Mouse (Mus musculus): Measurements from ENCODE around the gene Eif4ebp2. TPM values are rescaled to one million over a fixed set of nuclear protein-coding genes. Genes with fewer than 3 reads are reported as not detected.
"Not testable (repeated sequence)": the region's sequence is repeated elsewhere in the genome, so short reads cannot be mapped to it uniquely, and the experiment has no call there.

The Eif4ebp2 gene
- polyA plus RNA-seq, 1 experiment from 2014 or later = 91.5 TPM

GRCm38 (mm10) chr10:61466242-61466641 is 13.8 kb upstream of the Eif4ebp2 start:
- peak; percentile 20 for DNase-seq (ENCODE audit: low spot score)

GRCm38 (mm10) chr10:61465009-61465408 is 12.5 kb upstream of the Eif4ebp2 start:
- DNase-seq (ENCODE audit: low spot score) = no peak

DNA sequence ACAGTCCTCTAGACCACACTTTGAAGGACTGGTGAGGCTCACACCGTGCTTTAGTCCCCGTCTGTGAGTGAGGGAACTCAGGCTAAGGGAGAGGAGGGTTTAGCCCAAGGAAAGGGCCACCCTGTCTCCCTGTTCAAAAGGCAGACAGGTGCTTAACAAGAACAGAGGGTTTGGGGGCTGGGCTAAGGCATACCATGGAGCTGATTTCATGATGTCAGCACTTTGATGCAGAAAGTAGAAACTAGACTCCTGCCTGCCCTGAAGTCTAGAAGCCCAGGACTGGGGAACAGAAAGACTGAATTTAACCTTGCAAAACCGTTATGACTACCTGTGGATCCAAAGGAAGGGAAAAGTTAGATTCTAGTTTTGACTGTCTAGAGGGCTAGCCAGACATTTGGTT is 4.7 kb upstream of the Eif4ebp2 start:
- no peak for DNase-seq (ENCODE audit: low spot score)

DNA sequence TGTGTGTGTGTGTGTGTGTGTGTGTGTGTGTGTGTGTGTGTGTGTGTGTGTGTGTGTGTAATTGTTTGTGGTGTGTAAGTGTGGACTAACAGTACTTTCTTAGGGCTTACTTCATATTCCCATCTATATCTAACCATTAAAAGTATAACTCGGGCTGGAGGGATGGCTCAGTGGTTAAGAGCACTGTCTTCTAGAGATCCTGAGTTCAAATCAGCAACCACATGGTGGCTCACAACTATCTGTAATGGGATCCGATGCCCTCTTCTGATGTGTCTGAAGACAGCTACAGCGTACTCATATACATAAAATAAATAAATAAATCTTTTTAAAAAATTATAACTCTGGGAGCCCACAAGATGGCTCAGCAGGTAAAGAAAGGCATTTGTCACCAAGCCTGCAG is 710 bp upstream of the Eif4ebp2 start:
- DNase-seq (ENCODE audit: low spot score) = not testable (repeated sequence)

DNA sequence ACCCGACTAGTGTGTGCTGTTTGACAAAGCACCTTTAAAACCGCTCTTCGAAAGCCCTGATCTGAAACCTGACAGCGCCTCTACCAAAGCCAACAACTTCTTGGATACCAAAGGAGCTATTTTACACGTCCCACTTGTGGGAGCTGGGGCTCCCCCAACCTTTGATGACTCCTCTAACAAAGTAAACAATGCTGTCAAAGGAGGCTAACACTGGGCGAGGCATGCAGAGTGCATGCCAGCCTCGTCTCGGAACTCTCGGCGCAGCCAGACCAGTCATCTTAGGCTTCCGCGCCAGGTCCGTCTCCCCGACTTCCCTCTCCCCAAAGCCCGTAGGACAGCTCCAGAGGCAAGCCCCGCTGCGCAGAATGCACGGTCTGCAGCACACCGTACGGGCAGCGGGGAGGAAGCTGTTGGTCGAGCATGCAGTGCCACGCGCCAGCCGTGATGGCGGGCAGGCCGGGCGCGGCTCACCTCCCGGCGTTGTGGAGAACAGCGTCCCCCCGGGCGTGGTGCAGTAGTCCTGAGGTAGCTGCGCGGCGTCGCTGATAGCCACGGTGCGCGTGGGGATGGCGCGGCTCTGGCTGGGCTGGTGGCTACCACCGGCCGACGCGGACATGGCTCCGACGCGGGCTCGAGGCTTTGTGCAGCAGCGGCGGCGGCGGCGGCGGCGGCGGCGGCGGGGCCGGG is 387 bp downstream of the Eif4ebp2 start:
- DNase-seq (ENCODE audit: low spot score) = peak; percentile 52

DNA sequence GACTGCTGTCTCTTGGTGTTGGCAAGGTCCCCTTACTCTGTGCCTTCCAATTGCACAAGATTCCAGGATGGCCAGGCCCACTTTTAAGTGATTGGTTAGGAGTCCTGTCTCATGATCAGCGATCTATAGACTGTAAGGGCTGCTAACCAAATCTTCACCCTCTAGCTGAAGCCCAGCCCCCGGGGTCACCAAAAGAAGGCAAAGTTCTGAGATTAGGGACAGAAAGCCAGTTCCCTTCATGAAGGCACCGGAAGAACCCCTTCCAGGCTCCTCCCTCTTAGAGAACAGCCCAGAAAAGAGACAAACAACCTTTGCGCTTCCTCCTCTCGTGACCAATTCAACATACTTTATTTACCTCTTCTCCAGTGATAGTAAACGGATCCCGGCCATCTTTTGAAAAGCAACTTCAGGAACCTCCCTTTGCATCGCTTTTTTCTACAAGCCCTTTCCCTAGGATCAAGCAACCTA is 964 bp downstream of the Eif4ebp2 start:
- DNase-seq (ENCODE audit: low spot score) = peak; percentile 80

DNA sequence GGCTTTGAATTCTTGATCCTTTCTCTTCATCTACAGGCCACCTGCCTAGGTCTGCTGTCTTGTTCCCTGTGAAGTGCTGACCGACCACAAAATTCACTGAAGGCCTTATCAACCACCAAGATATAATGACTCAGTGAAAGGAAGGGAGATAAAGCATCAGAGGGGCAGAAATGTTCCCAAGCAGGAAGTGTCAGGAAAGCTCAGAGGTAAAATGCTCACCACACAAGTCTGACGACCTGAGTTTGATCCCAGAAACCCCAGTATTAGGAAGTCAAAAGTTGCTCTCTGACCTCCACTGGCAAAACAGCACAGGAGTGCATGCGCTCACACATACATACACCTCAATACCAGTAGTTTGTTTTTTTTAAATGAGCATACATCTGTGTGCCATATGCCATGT is 3.6 kb downstream of the Eif4ebp2 start:
- DNase-seq (ENCODE audit: low spot score) = no peak

DNA sequence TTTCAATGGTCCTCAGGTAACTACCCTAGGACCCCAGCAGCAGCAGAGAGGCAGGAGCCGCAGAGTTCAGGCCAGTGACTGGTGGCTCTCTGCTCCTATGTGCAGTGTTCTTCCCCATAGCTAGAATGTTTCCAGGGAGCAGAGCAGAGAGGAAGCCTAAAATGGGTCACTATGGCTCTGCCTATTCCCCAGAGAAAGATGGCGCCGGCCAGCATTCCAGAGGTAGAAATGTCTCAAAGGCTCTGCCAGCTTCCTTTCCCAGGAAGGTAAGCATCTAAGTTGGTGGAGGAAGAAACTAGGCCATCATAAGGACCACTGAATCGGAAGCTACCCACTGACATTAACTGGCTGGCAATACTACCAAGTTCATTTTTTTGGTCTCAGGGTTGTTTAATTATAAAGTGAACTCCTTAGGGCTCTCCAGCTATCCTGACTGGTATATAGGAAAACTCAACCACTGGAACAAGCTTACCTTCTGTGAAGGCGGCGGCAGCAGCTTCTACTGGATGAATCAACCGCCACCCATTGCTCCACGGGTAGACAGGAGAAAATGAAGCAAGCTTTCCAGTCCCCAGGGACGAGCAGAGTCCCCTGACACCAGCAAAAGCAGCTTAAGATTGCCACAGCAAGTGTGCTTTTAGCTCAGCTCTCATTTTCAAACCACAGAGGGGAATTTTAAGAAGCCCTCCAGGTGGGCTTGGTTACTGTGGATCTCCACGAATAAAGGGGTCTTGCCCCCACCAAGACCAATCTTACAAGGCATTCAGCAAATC is 4.7 kb downstream of the Eif4ebp2 start:
- no peak for DNase-seq (ENCODE audit: low spot score)

- no peak for DNase-seq (ENCODE audit: low spot score)
Measured at GRCm38 (mm10) chr10:61445016-61445415, 7.4 kb downstream of the Eif4ebp2 start.

- DNase-seq (ENCODE audit: low spot score) = no peak
Measured at GRCm38 (mm10) chr10:61443876-61444275, 8.6 kb downstream of the Eif4ebp2 start.

DNA sequence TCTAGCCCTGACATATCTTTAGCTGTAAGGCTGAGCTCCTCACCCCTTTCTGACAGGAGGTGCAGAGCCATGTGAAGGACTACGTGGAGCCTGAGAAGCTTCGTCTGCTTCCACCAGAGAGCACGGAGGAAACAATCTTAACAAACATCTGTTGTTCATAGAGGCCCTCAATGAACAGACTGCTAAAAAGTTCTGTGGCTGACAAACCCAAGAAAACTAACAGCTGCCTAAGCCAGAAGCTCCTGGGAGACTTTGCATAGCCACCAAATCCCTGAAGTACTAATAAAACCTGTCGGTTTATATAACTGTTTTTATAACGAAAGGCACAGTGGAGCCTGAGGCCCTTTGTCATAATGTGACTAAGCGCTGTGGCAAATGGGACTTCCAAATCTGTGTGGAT is 9.0 kb downstream of the Eif4ebp2 start:
- no peak for DNase-seq (ENCODE audit: low spot score)

DNA sequence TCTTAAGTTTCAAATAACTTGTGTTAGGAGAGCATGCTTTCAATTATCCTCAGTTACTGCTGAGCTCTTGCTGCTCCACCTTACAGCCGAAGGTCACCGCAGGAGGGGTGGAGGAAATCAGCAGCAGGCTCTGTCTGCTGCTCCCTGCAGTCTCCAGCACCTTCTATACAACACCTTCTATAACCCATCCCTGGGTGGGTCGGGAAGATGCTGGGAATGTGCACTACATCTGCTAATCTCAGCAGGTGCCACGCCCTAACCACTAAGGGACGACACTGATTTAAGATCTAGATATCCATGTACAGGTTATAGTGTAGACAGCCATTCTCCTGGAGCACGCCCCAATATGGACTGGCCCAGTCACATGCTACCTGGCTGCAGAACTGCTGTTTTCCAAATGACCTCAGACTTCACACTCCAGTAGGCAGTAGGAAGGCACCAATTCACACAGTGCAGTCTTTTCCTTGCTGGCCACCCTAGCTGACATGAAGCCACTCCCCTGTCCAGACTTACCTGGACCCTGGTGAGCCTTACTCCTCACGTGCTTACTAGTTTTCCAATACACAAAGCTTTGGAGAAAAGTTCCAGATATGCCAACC is 12.2 kb downstream of the Eif4ebp2 start:
- DNase-seq (ENCODE audit: low spot score) = no peak

GRCm38 (mm10) chr10:61431375-61431774 is 21.1 kb downstream of the Eif4ebp2 start:
- no peak for DNase-seq (ENCODE audit: low spot score)

GRCm38 (mm10) chr10:61429043-61429442 is 23.4 kb downstream of the Eif4ebp2 start:
- no peak for DNase-seq (ENCODE audit: low spot score)

DNA sequence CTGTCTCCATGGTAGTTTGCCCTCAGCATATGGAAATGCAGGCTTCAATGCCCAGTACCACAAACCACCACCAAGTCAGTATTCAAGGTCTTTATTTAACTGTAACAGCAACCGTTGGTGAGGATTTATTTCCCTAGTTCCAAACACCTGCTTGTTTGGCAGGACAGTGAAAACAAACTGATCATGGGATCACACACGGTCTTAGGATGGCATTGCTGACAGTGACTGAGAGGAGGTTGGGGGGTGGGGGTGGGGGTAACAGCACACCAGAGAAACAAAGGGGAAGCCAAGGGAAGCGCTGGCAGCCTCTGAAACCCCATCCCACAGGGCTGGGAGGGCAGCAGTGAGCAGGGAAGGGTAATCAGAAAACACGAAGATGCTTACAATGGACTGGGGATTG is 24.0 kb downstream of the Eif4ebp2 start:
- DNase-seq (ENCODE audit: low spot score) = no peak

- DNase-seq (ENCODE audit: low spot score) = no peak
Measured at GRCm38 (mm10) chr10:61427951-61428350, 24.5 kb downstream of the Eif4ebp2 start.

DNA sequence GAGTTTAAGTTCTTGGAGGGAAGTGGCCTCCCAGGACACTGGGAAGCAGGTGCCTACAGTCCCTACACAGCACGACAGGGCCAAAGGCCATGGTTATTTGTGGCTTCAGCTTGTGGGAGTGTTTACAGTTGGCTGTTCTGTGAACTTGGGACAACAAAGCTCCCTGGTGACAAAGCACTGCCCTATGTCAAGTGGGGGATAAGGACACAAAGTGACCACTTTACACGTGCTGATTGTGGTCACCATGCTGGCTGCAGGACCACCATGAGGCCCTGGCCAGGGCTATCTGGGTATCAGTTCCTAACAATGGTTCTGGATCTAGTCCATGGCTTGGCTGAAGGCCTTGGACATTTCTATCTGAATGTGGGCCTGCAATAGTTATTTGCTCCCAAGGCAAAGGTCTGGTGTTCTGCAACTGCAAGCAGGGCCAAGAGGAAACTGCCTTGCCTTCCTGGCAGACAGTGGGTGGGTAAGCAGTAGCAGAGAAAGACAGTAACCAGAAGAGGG is 26.2 kb downstream of the Eif4ebp2 start:
- DNase-seq (ENCODE audit: low spot score) = no peak

DNA sequence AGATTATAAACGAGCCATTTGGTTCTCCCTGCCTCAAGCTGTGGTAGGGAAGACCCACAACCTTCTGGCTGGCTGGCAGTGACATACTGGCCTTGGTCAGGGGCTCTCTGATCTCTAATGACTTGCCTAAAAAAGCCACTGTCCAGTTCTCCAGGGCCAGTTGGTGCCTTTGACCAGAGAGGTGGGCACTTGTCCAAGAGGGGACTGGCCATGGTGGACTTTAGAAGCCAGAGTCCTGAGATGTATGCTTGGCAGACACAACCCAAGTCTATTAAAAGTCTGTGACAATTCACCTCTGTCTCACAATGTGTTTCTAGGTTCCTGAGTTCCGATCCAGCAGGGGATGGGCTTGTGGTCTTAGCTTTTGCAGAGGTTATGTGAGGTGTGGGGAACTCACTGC is 27.4 kb downstream of the Eif4ebp2 start:
- no peak for DNase-seq (ENCODE audit: low spot score)

GRCm38 (mm10) chr10:61424500-61424899 is 28.0 kb downstream of the Eif4ebp2 start:
- no peak for DNase-seq (ENCODE audit: low spot score)

DNA sequence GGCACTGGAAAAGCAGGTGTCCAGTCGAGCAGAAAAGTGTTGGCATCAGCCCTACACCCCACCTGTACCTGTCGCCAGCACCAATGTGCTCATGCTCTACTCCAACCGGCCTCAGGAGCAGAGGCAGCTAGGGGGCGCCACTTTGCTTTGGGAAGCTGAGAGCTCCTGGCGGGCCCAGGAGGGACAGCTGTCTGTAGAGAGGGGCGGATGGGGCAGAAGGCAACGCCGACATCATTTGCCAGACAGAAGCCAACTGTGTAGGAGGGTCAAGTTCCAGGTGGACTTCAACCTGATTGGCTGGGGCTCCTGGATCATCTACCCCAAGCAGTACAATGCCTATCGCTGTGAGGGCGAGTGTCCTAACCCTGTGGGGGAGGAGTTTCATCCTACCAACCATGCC is 29.2 kb downstream of the Eif4ebp2 start:
- peak; percentile 41 for DNase-seq (ENCODE audit: low spot score)

- DNase-seq (ENCODE audit: low spot score) = no peak
Measured at GRCm38 (mm10) chr10:61422861-61423260, 29.6 kb downstream of the Eif4ebp2 start.

- no peak for DNase-seq (ENCODE audit: low spot score)
Measured at GRCm38 (mm10) chr10:61420011-61420410, 32.5 kb downstream of the Eif4ebp2 start.
